Mouse (Mus musculus): ENCODE results near the gene Ddx31. TPM values are rescaled to one million over a fixed set of nuclear protein-coding genes. Genes with fewer than 3 reads are reported as not detected.

The Ddx31 gene
- polyA plus RNA-seq, 1 experiment, result 5.2 TPM

DNA sequence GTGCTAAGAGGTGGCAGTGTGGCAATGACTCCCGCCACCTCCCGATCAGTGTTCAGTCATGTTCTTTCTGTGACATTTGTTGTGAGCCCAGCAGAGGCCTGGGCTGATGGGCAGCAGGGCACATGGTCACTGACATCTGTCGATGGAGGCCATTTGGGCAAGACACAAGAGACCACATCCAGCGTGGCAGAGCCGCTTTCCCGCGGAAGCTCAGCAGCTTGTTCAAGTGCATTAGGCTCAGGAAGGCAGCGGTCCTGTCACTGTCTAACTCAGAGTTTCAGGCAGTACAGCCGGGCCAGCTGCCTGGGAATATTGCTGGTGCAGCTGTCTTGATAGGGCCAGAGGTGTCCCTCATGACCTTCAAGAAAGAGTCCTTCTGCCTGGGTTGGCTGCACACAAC is 114.4 kb downstream of the Ddx31 start:
- no peak for DNase-seq (ENCODE audit: low read depth in 1 of 2, low spot score in 2 of 2)
- TF ChIP-seq CTCF (IDR thresholded peaks at IDR 0.05; ENCODE audit: extremely low read depth, insufficient read depth, insufficient read length, insufficient replicate concordance) (no peak), POLR2A (IDR thresholded peaks at IDR 0.05; ENCODE audit: low read depth, low read length) (no peak)
- 89% methylated on average over 9 of the region's 9 CpGs for WGBS
- no peak overlapping the region for H3K4me3 ChIP-seq (ENCODE audit: extremely low read depth, insufficient read depth, insufficient read length)
- no peaks in the 10 kb centered on the region for H3K4me1 ChIP-seq (ENCODE audit: control insufficient read depth, insufficient read depth, insufficient read length)
- H3K27ac ChIP-seq (ENCODE audit: insufficient read depth, low read length), result no peak overlapping the region
- no peaks in the 10 kb centered on the region for H3K36me3 ChIP-seq (ENCODE audit: control insufficient read depth, insufficient read depth, low read length)
- no peaks in the 10 kb centered on the region for H3K27me3 ChIP-seq (ENCODE audit: control insufficient read depth, insufficient read depth, low read length)

Other genes starting within 250 kb of the Ddx31 start
- 22.1 and 31.1 TPM in 2 replicates for gene Gfi1b, start 218.4 kb upstream of the Ddx31 start, polyA plus RNA-seq (2012; rRNA removed)
- gene Tsc1, start 199.2 kb upstream of the Ddx31 start, polyA plus RNA-seq (2012; rRNA removed), result 12.1 and 12.5 TPM in 2 replicates
- gene Spaca9, start 140.7 kb upstream of the Ddx31 start, polyA plus RNA-seq (2012; rRNA removed), result 2.4 and 5.0 TPM in 2 replicates
- gene Ak8, start 140.2 kb upstream of the Ddx31 start, polyA plus RNA-seq (2012; rRNA removed), result 0.69 and 0.94 TPM in 2 replicates
- gene Gtf3c4, start within 50 bp of the Ddx31 start, polyA plus RNA-seq (2012; rRNA removed), result 6.1 and 6.8 TPM in 2 replicates
- 0.04 and 0.07 TPM in 2 replicates for gene Barhl1, start 76.3 kb downstream of the Ddx31 start, polyA plus RNA-seq (2012; rRNA removed)
- 0.08 and 0.29 TPM in 2 replicates for gene Cfap77, start 214.7 kb downstream of the Ddx31 start, polyA plus RNA-seq (2012; rRNA removed)
- 5.2 and 7.2 TPM in 2 replicates for gene Ttf1, start 219.9 kb downstream of the Ddx31 start, polyA plus RNA-seq (2012; rRNA removed)

Data from spleen, adult 2 months (tissue).